Mouse (Mus musculus) inflammation-experienced regulatory T-cells, adult 6 months (primary cell): ENCODE data around the gene Alk. TPM values are rescaled to one million over a fixed set of nuclear protein-coding genes. Genes with fewer than 3 reads are reported as not detected.

Experiments
- ATAC-seq: one replicate; pipeline ENCODE4 v1.8.0; 2017
- polyA plus RNA-seq, 3 experiments: library from polyadenylated mRNA; unstranded; fragments of 100-300 nt; shearing (Covaris generic); gene quantifications; one replicate each; pipeline ENCODE4 v1.2.1; 2017

Gene Alk
- polyA plus RNA-seq, 3 experiments from 2014 or later, result 0.13 TPM; not detected in 2

- ATAC-seq, result no peak
Observed at GRCm38 (mm10) chr17:72253411-72253810, 351.0 kb downstream of the Alk start.

- ATAC-seq, result no peak
Observed at GRCm38 (mm10) chr17:72251554-72251953, 352.9 kb downstream of the Alk start.

GRCm38 (mm10) chr17:72250482-72251405, 353.7 kb downstream of the Alk start:
- ATAC-seq, result no peak

GRCm38 (mm10) chr17:72242036-72242435, 362.4 kb downstream of the Alk start:
- no peak for ATAC-seq

GRCm38 (mm10) chr17:72237315-72237714, 367.1 kb downstream of the Alk start:
- no peak for ATAC-seq

- ATAC-seq, result no peak
Observed at GRCm38 (mm10) chr17:72230891-72231290, 373.5 kb downstream of the Alk start.

GRCm38 (mm10) chr17:72218816-72219215, 385.6 kb downstream of the Alk start:
- no peak for ATAC-seq

- ATAC-seq, result no peak
Observed at GRCm38 (mm10) chr17:72197576-72197975, 406.9 kb downstream of the Alk start.

GRCm38 (mm10) chr17:72194976-72195650, 409.3 kb downstream of the Alk start:
- ATAC-seq, result no peak

GRCm38 (mm10) chr17:72190536-72190935, 413.9 kb downstream of the Alk start:
- no peak for ATAC-seq

- ATAC-seq, result no peak
Observed at GRCm38 (mm10) chr17:72187026-72187425, 417.4 kb downstream of the Alk start.

- no peak for ATAC-seq
Observed at GRCm38 (mm10) chr17:72182414-72182813, 422.0 kb downstream of the Alk start.

- no peak for ATAC-seq
Observed at GRCm38 (mm10) chr17:72180200-72180599, 424.2 kb downstream of the Alk start.

GRCm38 (mm10) chr17:72179722-72180140, 424.7 kb downstream of the Alk start:
- no peak for ATAC-seq

GRCm38 (mm10) chr17:72173778-72174177, 430.6 kb downstream of the Alk start:
- no peak for ATAC-seq

GRCm38 (mm10) chr17:72168152-72168551, 436.3 kb downstream of the Alk start:
- ATAC-seq, result no peak

- ATAC-seq, result no peak
Observed at GRCm38 (mm10) chr17:72158857-72159385, 445.5 kb downstream of the Alk start.

GRCm38 (mm10) chr17:72157830-72158629, 446.4 kb downstream of the Alk start:
- ATAC-seq, result no peak

- no peak for ATAC-seq
Observed at GRCm38 (mm10) chr17:72153038-72153437, 451.4 kb downstream of the Alk start.

GRCm38 (mm10) chr17:72144946-72145598, 459.4 kb downstream of the Alk start:
- no peak for ATAC-seq

- no peak for ATAC-seq
Observed at GRCm38 (mm10) chr17:72144461-72144860, 460.0 kb downstream of the Alk start.
